Comparison of ENCODE assay signal across 23 mouse cellular contexts in the genomic region with DNA sequence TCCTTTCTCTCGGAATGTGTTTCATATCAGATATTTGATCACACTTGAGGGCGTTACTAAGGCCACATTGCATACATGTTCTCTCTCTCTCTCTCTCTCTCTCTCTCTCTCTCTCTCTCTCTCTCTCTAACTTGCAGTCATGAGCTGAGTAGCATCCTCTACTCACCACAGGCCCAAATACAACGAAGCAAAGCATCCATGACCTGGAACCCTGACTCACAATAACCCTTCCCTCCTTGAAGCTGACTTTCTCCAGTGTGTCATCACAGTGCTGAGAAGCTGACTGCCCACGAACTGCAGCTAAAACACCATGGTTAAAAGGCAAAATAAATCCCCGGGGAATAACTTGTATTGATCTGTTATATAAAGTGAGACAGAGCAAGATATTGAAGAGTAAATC.
A peak's percentile ranks its signal among the peaks of the same experiment; 100 is the strongest.
DNase-seq lines count a peak whose midpoint lies in the region; ATAC-seq and TF ChIP-seq lines count a peak whose summit lies in the region.
"Had no signal": no experiment of that assay in that cellular context is flagged by ENCODE, and none has a peak within 500 bp of the region (broad histone marks: within the 10 kb centered on the region; RNA-seq: fewer than 3 reads in every experiment).

No protein-coding gene starts in this region.

- H3K4me3 ChIP-seq in hindbrain, embryonic 10.5 days: no peak overlapping the region
- H3K4me3 ChIP-seq in hindbrain, postnatal 0 days (ENCODE audit: low read length): no peak overlapping the region
- H3K4me3 ChIP-seq: embryonic facial prominence, embryonic 10.5 days; embryonic facial prominence, embryonic 12.5 days; forebrain, embryonic 13.5 days; forebrain, embryonic 15.5 days had no signal

- peak overlapping the region; percentile 6; the same call in 1 of the 2 replicates for H3K27ac ChIP-seq in hindbrain, embryonic 10.5 days
- H3K27ac ChIP-seq in hindbrain, postnatal 0 days: no peak overlapping the region
- H3K27ac ChIP-seq: embryonic facial prominence, embryonic 10.5 days; embryonic facial prominence, embryonic 12.5 days; forebrain, embryonic 13.5 days; forebrain, embryonic 15.5 days had no signal

- TF ChIP-seq CTCF in hindbrain, postnatal 0 days (IDR thresholded peaks at IDR 0.05; ENCODE audit: low read depth): no peak

- H3K4me2 ChIP-seq in hindbrain, postnatal 0 days (ENCODE audit: low read depth, low read length): no peak overlapping the region
- H3K4me2 ChIP-seq: embryonic facial prominence, embryonic 12.5 days; forebrain, embryonic 13.5 days; forebrain, embryonic 15.5 days had no signal

- no peaks in the 10 kb centered on the region for H3K9me3 ChIP-seq in hindbrain, embryonic 10.5 days
- H3K9me3 ChIP-seq in hindbrain, postnatal 0 days (ENCODE audit: low read length): no peaks in the 10 kb centered on the region
- H3K9me3 ChIP-seq: embryonic facial prominence, embryonic 10.5 days; embryonic facial prominence, embryonic 12.5 days; forebrain, embryonic 13.5 days; forebrain, embryonic 15.5 days; G1E had no signal

- DNase-seq in hindbrain, embryonic 10.5 days (ENCODE audit: low spot score): no peak
- DNase-seq in hindbrain, postnatal 0 days (ENCODE audit: low spot score): no peak
- DNase-seq in NIH3T3 (ENCODE audit: low read depth): peak; percentile 37
- DNase-seq in kidney, postnatal 25 days: no peak
- no peak for DNase-seq in frontal cortex, postnatal 25 days (ENCODE audit: low spot score in 2 of 2)
- DNase-seq: adrenal gland, adult 8-10 months; adrenal gland, postnatal 14 days; adrenal gland, postnatal 36 days; B cell, adult 2 months; cerebellum, adult 11-12 months; cerebellum, adult 2 months; cerebellum, adult 9-10 months; cerebellum, postnatal 10 days; cerebellum, postnatal 25 days; forebrain, postnatal 0 days had no signal

- H3K4me1 ChIP-seq in hindbrain, embryonic 10.5 days (replicated peaks): peaks cover 14% of the 10 kb centered on the region; the same call in 1 of the 2 replicates
- H3K4me1 ChIP-seq in hindbrain, postnatal 0 days (ENCODE audit: insufficient read depth, low read length): no peaks in the 10 kb centered on the region

- no peaks in the 10 kb centered on the region for H3K27me3 ChIP-seq in hindbrain, embryonic 10.5 days (ENCODE audit: insufficient read depth, poor library complexity, severe bottlenecking)
- H3K27me3 ChIP-seq in hindbrain, postnatal 0 days (ENCODE audit: insufficient read depth, low read length): no peaks in the 10 kb centered on the region
- H3K27me3 ChIP-seq: CH12.LX; embryonic facial prominence, embryonic 12.5 days; forebrain, embryonic 13.5 days; forebrain, embryonic 15.5 days had no signal

- ATAC-seq in hindbrain, postnatal 0 days: no peak
- ATAC-seq: activated CD4-positive, CD25-positive, alpha-beta regulatory T cell, adult 4 months; CD4-positive, CD25-positive, alpha-beta regulatory T cell, adult 4 months; forebrain, embryonic 13.5 days; forebrain, embryonic 15.5 days; forebrain, postnatal 0 days had no signal

- 75% methylated on average over 5 of the region's 5 CpGs for whole genome bisulfite sequencing in hindbrain, embryonic 10.5 days
- 83% methylated on average over 5 of the region's 5 CpGs for WGBS in hindbrain, postnatal 0 days

- no peaks in the 10 kb centered on the region for H3K36me3 ChIP-seq in hindbrain, embryonic 10.5 days
- H3K36me3 ChIP-seq in hindbrain, postnatal 0 days (ENCODE audit: insufficient read depth, low read length): no peaks in the 10 kb centered on the region
- H3K36me3 ChIP-seq: embryonic facial prominence, embryonic 10.5 days; embryonic facial prominence, embryonic 12.5 days; forebrain, embryonic 15.5 days had no signal

- no peak overlapping the region for H3K9ac ChIP-seq in hindbrain, postnatal 0 days (replicated peaks; ENCODE audit: low read length)
- H3K9ac ChIP-seq: embryonic facial prominence, embryonic 12.5 days; forebrain, embryonic 13.5 days; forebrain, embryonic 15.5 days; forebrain, postnatal 0 days had no signal
